Comparison of ENCODE assay signal across 7 mouse cellular contexts in genomic region chr9:66988888-66989414, GRCm38 (mm10). TPM values are rescaled to one million over a fixed set of nuclear protein-coding genes. Genes with fewer than 3 reads are reported as not detected.
A peak's percentile ranks its signal among the peaks of the same experiment; 100 is the strongest.
DNase-seq lines count a peak whose midpoint lies in the region; ATAC-seq lines count a peak whose summit lies in the region.

No protein-coding gene starts in this region.

- 41% methylated on average over 6 of the region's 6 CpGs for WGBS in limb, embryonic 13.5 days

- no peak overlapping the region for H3K4me3 ChIP-seq in limb, embryonic 13.5 days

- H3K27ac ChIP-seq in limb, embryonic 13.5 days, result peak overlapping the region; percentile 88

- no peak overlapping the region for H3K9ac ChIP-seq in limb, embryonic 13.5 days

- no peaks in the 10 kb centered on the region for H3K9me3 ChIP-seq in limb, embryonic 13.5 days

- ATAC-seq in limb, embryonic 13.5 days (ENCODE audit: low FRiP score, low read depth), result 0 out of 2 replicates have a peak, but pooled peaks have one; percentile 31
- no peak for ATAC-seq in megakaryocyte, adult 5-6 weeks (ENCODE audit: poor library complexity, severe bottlenecking)

- intact Hi-C loops in heart, postnatal 10 days (cut with DNase I), result no loop called here

- no peak overlapping the region for H3K4me2 ChIP-seq in limb, embryonic 13.5 days (replicated peaks)

- DNase-seq in urinary bladder, postnatal 4 days (ENCODE audit: low spot score in 2 of 2), result peak; percentile 54 to 69
- no peak for DNase-seq in urinary bladder, adult 18-20 months (ENCODE audit: low spot score in 2 of 2)
- DNase-seq in heart, postnatal 10 days, result peak; percentile 70 to 71
- no peak for DNase-seq in adrenal gland, adult 18-20 months (ENCODE audit: low spot score in 2 of 2)
- DNase-seq in embryo, embryonic 10.5 days (ENCODE audit: low spot score), result no peak

- peaks cover 38% of the 10 kb centered on the region for H3K4me1 ChIP-seq in limb, embryonic 13.5 days

- H3K36me3 ChIP-seq in limb, embryonic 13.5 days, result no peaks in the 10 kb centered on the region

- no peaks in the 10 kb centered on the region for H3K27me3 ChIP-seq in limb, embryonic 13.5 days

RNA-seq across cellular contexts. Expression of gene Lactb, which starts 13.7 kb away (rescaled TPM):
- 10 to 100 TPM; 22.2 to 23.7 TPM for total RNA-seq in heart, postnatal 10 days (2021)
- polyA plus RNA-seq in limb, embryonic 13.5 days (2015; fragmentation: Nextera tagmentation; extraction: Ambion mirVana), result 7.5 and 7.8 TPM in 2 replicates
- total RNA-seq in megakaryocyte, adult 5-6 weeks (2015), result 52.5 and 58.1 TPM in 2 replicates
- total RNA-seq in megakaryocyte, adult 5-6 weeks (2017), result 40.7 and 44.6 TPM in 2 replicates
- total RNA-seq in adrenal gland, adult 18-20 months (2021), result 10 to 100 TPM; 15.4 to 20.0 TPM

RNA-seq across cellular contexts. Expression of gene Rps27l, which starts 43.1 kb away (rescaled TPM):
- 100 to 1,000 TPM; 247 to 258 TPM for total RNA-seq in heart, postnatal 10 days (2021)
- 626 and 654 TPM in 2 replicates for polyA plus RNA-seq in limb, embryonic 13.5 days (2015; fragmentation: Nextera tagmentation; extraction: Ambion mirVana)
- 368 and 391 TPM in 2 replicates for total RNA-seq in megakaryocyte, adult 5-6 weeks (2015)
- total RNA-seq in megakaryocyte, adult 5-6 weeks (2017), result 149 and 154 TPM in 2 replicates
- total RNA-seq in adrenal gland, adult 18-20 months (2021), result 100 to 1,000 TPM; 290 to 293 TPM

Comparison
In these comparisons a context has a peak if more than half of its experiments do, and no peak if none do; other contexts are left out.
1. DNase-seq: peak in urinary bladder, postnatal 4 days (2 of 2) and heart, postnatal 10 days (2 of 2); none in urinary bladder, adult 18-20 months (0 of 2), adrenal gland, adult 18-20 months (0 of 2) and embryo, embryonic 10.5 days (single experiment).